Comparison of ENCODE assay signal across 10 mouse cellular contexts in the genomic region with DNA sequence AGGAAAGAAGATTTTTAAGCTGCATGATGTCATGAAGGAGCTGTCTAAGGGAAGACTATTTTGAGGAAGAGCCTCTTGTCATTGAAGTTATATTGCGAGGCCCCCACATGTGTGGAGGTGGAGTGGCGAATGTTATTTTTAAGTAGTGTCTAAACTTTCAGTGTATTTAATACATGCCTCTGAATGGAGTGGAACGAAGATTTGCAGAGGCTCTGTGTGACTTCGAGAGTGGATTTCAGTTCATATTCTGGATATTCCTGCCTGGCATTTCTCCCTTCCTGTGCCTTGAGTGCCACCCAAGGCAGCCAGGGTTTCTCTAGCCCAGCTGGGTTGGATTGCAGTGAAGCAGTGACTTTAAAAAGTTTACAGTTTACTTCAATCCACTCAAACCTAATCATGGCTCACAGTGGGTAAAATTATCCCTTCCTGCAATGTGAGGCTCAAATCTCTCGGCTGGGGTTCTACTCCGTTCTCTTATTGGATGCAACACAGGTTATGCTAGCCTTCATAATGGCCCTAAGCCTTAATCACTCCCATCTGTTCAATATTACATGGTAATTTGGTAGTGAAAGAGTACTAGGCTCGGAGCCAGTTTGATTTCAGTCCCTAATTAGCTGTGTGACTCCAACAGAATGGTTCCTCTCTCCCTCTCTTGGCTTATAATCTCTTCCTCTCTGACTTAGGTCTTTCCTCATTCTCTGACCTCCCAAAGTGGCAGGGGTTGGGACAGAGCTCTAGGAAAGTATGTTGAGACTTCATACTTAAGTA.
DNase-seq lines count a peak whose midpoint lies in the region; ATAC-seq lines count a peak whose summit lies in the region.
"Had no signal": no experiment of that assay in that cellular context is flagged by ENCODE, and none has a peak within 500 bp of the region (broad histone marks: within the 10 kb centered on the region; RNA-seq: fewer than 3 reads in every experiment).

No protein-coding gene starts in this region.

- H3K9me3 ChIP-seq in hindbrain, embryonic 13.5 days, result no peaks in the 10 kb centered on the region
- H3K9me3 ChIP-seq in hindbrain, embryonic 10.5 days, result no peaks in the 10 kb centered on the region
- no peaks in the 10 kb centered on the region for H3K9me3 ChIP-seq in forebrain, embryonic 15.5 days

- ATAC-seq in hindbrain, embryonic 13.5 days (ENCODE audit: low FRiP score), result peak; percentile 72
- peak; percentile 89 for ATAC-seq in forebrain, embryonic 15.5 days (replicated peaks)

- H3K4me2 ChIP-seq in hindbrain, embryonic 13.5 days, result no peak overlapping the region
- H3K4me2 ChIP-seq in forebrain, embryonic 15.5 days (replicated peaks), result no peak overlapping the region

- 71% methylated on average over 7 of the region's 7 CpGs for WGBS in hindbrain, embryonic 13.5 days
- 81% methylated on average over 7 of the region's 7 CpGs for WGBS in hindbrain, embryonic 10.5 days
- WGBS in forebrain, embryonic 15.5 days, result 62% methylated on average over 7 of the region's 7 CpGs

- no peak overlapping the region for H3K4me3 ChIP-seq in hindbrain, embryonic 13.5 days
- H3K4me3 ChIP-seq in hindbrain, embryonic 10.5 days, result no peak overlapping the region
- no peak overlapping the region for H3K4me3 ChIP-seq in forebrain, embryonic 15.5 days

- H3K4me1 ChIP-seq in hindbrain, embryonic 13.5 days (replicated peaks), result peaks cover 3% of the 10 kb centered on the region; the same call in 1 of the 2 replicates
- no peaks in the 10 kb centered on the region for H3K4me1 ChIP-seq in hindbrain, embryonic 10.5 days (replicated peaks)
- H3K4me1 ChIP-seq in forebrain, embryonic 15.5 days, result peaks cover 16% of the 10 kb centered on the region

- DNase-seq in hindbrain, embryonic 10.5 days (ENCODE audit: low spot score), result no peak
- DNase-seq in NIH3T3 (ENCODE audit: low read depth), result peak; percentile 14
- DNase-seq in left cerebral cortex, postnatal 25 days (ENCODE audit: low spot score in 2 of 2), result peak; percentile 40 to 95
- no peak for DNase-seq in urinary bladder, adult 18-20 months (ENCODE audit: low spot score in 2 of 2)
- DNase-seq in testis, postnatal 10 days (ENCODE audit: low spot score), result no peak
- no peak for DNase-seq in kidney, adult 8-10 months
- DNase-seq: cerebellum, adult 9-10 months; gastrocnemius, postnatal 25 days had no signal

- no peaks in the 10 kb centered on the region for H3K27me3 ChIP-seq in hindbrain, embryonic 13.5 days
- H3K27me3 ChIP-seq in hindbrain, embryonic 10.5 days (ENCODE audit: insufficient read depth, poor library complexity, severe bottlenecking), result no peaks in the 10 kb centered on the region
- no peaks in the 10 kb centered on the region for H3K27me3 ChIP-seq in forebrain, embryonic 15.5 days

- no peak overlapping the region for H3K9ac ChIP-seq in hindbrain, embryonic 13.5 days
- H3K9ac ChIP-seq in forebrain, embryonic 15.5 days (replicated peaks), result no peak overlapping the region

- H3K27ac ChIP-seq in hindbrain, embryonic 13.5 days, result no peak overlapping the region
- no peak overlapping the region for H3K27ac ChIP-seq in hindbrain, embryonic 10.5 days
- H3K27ac ChIP-seq in forebrain, embryonic 15.5 days (replicated peaks), result peak overlapping the region; percentile 54; the same call in 1 of the 2 replicates

- H3K36me3 ChIP-seq in hindbrain, embryonic 13.5 days, result no peaks in the 10 kb centered on the region
- H3K36me3 ChIP-seq in hindbrain, embryonic 10.5 days, result no peaks in the 10 kb centered on the region
- no peaks in the 10 kb centered on the region for H3K36me3 ChIP-seq in forebrain, embryonic 15.5 days

- intact Hi-C loops in left cerebral cortex, postnatal 25 days (cut with DNase I), result no loop called here

Comparison
In these comparisons a context has a peak if more than half of its experiments do, and no peak if none do; other contexts are left out.
1. DNase-seq: peak in NIH3T3 (single experiment) and left cerebral cortex, postnatal 25 days (2 of 2); none in hindbrain, embryonic 10.5 days (single experiment), urinary bladder, adult 18-20 months (0 of 2), testis, postnatal 10 days (single experiment) and kidney, adult 8-10 months (0 of 2).